Mouse (Mus musculus): ENCODE results near the gene Atp6v1e2. TPM values are rescaled to one million over a fixed set of nuclear protein-coding genes. Genes with fewer than 3 reads are reported as not detected.

The Atp6v1e2 gene
- total and polyA plus RNA-seq, 2 experiments from 2014 or later, result 0.24 TPM; not detected in 1

DNA sequence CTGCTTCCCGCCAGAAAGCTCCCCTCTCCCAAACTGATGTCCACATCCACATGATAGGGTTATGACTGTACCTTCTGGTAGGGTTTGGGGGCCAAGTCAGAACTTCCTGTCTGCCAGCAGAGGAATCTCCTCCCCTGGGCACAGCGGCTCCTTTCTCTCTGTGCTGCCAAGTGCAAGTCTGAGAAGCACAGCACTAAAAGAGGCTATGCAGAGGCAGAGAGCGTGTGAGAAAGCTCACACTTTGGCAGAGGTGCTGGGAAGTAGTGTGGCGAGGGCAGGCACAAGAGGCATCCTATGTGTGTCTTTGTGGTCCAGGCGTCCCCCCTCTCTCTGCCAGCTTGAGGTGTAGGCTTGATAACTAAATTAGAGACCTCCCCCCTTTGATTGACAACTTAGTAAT is 23.3 kb upstream of the Atp6v1e2 start:
- DNase-seq (ENCODE audit: low spot score) (no peak), ATAC-seq (no peak)
- no peaks in the 10 kb centered on the region for H3K9me3 ChIP-seq (ENCODE audit: low read length)
- H3K4me1 ChIP-seq (ENCODE audit: insufficient read depth, low read length), result peaks cover 7% of the 10 kb centered on the region; the same call in 1 of the 2 replicates
- no peak overlapping the region for H3K9ac ChIP-seq (replicated peaks; ENCODE audit: low read length)
- H3K27ac ChIP-seq, result peak overlapping the region; percentile 49; the same call in 1 of the 2 replicates
- no peaks in the 10 kb centered on the region for H3K27me3 ChIP-seq (ENCODE audit: insufficient read depth, low read length)
- TF ChIP-seq CTCF (IDR thresholded peaks at IDR 0.05; ENCODE audit: low read depth), result no peak
- H3K4me3 ChIP-seq (ENCODE audit: low read length), result no peak overlapping the region
- no peak overlapping the region for H3K4me2 ChIP-seq (ENCODE audit: low read depth, low read length)
- H3K36me3 ChIP-seq (ENCODE audit: insufficient read depth, low read length), result no peaks in the 10 kb centered on the region; the same call in 1 of the 2 replicates
- WGBS, result 48% methylated on average over 5 of the region's 5 CpGs

DNA sequence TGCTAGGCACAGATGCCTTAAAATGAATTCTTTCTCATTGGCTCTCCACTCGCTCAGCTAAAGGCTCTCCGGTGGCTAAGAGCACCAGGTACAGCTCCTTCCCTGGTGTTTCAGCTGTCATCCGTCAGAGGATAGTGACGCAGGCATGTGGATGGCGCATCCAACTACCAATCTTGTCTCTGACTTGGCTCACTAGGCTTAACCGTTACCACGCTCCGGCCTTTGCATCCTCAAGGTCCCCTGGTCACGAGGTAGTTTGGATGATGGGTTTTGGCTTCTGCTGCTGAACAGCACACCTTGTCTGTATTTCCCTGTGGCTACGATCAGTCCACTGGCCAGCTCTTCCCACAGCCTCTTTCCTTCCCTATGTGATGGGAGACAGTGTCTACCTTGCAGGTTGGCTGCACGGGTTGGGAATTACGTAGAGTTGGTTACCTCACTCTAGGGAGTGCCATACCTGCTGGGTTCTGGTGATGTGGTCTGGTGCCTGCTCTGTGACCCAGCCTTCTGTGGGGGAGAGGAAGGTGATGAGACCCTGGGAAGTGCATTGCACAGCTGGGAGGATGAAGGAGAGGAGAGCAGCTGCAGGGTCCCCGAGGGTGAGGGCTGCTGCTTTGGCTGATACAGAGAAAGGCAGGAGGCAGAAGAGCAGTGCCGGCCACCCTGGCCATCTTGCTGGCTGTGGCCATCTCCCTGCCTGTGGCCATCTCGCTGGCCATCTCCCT is 22.5 kb upstream of the Atp6v1e2 start:
- WGBS, result 90% methylated on average over 15 of the region's 15 CpGs
- Histone ChIP-seq H3K9me3 (ENCODE audit: low read length) (no peaks in the 10 kb centered on the region), H3K9ac (replicated peaks; ENCODE audit: low read length) (no peak overlapping the region), H3K27me3 (ENCODE audit: insufficient read depth, low read length) (no peaks in the 10 kb centered on the region), H3K4me1 (ENCODE audit: insufficient read depth, low read length) (peaks cover 9% of the 10 kb centered on the region; the same call in 1 of the 2 replicates), H3K4me3 (ENCODE audit: low read length) (no peak overlapping the region), H3K36me3 (ENCODE audit: insufficient read depth, low read length) (no peaks in the 10 kb centered on the region; the same call in 1 of the 2 replicates), H3K4me2 (ENCODE audit: low read depth, low read length) (no peak overlapping the region), H3K27ac (peak overlapping the region; percentile 49; the same call in 1 of the 2 replicates)
- ATAC-seq, result no peak
- no peak for TF ChIP-seq CTCF (IDR thresholded peaks at IDR 0.05; ENCODE audit: low read depth)
- no peak for DNase-seq (ENCODE audit: low spot score)

DNA sequence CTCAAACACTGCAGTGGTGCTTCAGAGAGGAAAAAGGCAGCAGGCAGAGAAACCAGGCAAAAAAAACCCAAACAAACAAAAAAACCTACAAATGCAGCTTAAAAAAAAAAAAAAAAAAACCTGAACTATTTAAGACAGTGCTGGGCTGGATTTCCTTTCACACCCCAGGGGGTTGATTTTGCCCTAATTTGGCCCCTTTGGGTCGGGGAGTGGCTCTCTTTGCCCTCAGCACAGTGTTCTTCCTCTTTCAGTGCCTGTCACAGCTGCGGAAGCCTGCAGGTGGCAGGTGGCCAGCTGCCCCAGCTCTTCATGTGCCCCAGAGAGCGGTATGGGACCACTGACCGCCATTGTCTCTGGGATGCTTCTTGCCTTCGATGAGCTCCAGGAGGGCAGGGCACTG is 21.9 kb upstream of the Atp6v1e2 start:
- Histone ChIP-seq H3K4me1 (ENCODE audit: insufficient read depth, low read length) (peaks cover 13% of the 10 kb centered on the region), H3K4me2 (ENCODE audit: low read depth, low read length) (no peak overlapping the region), H3K9me3 (ENCODE audit: low read length) (no peaks in the 10 kb centered on the region), H3K4me3 (ENCODE audit: low read length) (no peak overlapping the region), H3K27ac (no peak overlapping the region), H3K9ac (replicated peaks; ENCODE audit: low read length) (no peak overlapping the region), H3K36me3 (ENCODE audit: insufficient read depth, low read length) (no peaks in the 10 kb centered on the region; the same call in 1 of the 2 replicates), H3K27me3 (ENCODE audit: insufficient read depth, low read length) (no peaks in the 10 kb centered on the region)
- ATAC-seq, result no peak
- DNase-seq (ENCODE audit: low spot score), result no peak
- WGBS, result 31% methylated on average over 5 of the region's 5 CpGs
- 0 out of 2 replicates have a peak, but pooled peaks have one; percentile 9 for TF ChIP-seq CTCF (IDR thresholded peaks at IDR 0.05; ENCODE audit: low read depth)

DNA sequence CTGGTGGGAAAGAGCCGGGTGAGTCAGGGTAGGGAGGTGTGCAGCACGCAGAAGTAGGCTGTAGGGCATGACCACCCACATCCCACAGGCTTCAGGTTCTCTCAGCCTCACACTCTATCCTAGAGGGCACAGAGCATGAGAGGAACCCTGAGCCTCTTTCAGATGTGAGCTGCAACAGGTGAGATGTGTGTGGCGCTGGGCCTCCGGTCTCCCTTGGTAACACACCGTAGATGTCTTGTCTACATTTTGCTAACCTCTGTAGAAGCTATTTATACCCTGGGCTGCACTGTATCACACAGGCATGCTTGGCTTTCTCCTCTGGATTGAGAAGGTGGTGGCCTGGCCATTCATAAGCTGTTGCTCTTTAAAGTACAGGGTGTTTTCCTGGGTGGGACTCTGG is 20.9 kb upstream of the Atp6v1e2 start:
- ATAC-seq (no peak), DNase-seq (ENCODE audit: low spot score) (no peak)
- Histone ChIP-seq H3K4me3 (ENCODE audit: low read length) (no peak overlapping the region), H3K27ac (no peak overlapping the region), H3K36me3 (ENCODE audit: insufficient read depth, low read length) (no peaks in the 10 kb centered on the region; the same call in 1 of the 2 replicates), H3K27me3 (ENCODE audit: insufficient read depth, low read length) (no peaks in the 10 kb centered on the region), H3K9me3 (ENCODE audit: low read length) (no peaks in the 10 kb centered on the region), H3K9ac (replicated peaks; ENCODE audit: low read length) (no peak overlapping the region), H3K4me1 (ENCODE audit: insufficient read depth, low read length) (peaks cover 20% of the 10 kb centered on the region), H3K4me2 (ENCODE audit: low read depth, low read length) (no peak overlapping the region)
- 92% methylated on average over 5 of the region's 5 CpGs for WGBS
- TF ChIP-seq CTCF (IDR thresholded peaks at IDR 0.05; ENCODE audit: low read depth), result no peak

DNA sequence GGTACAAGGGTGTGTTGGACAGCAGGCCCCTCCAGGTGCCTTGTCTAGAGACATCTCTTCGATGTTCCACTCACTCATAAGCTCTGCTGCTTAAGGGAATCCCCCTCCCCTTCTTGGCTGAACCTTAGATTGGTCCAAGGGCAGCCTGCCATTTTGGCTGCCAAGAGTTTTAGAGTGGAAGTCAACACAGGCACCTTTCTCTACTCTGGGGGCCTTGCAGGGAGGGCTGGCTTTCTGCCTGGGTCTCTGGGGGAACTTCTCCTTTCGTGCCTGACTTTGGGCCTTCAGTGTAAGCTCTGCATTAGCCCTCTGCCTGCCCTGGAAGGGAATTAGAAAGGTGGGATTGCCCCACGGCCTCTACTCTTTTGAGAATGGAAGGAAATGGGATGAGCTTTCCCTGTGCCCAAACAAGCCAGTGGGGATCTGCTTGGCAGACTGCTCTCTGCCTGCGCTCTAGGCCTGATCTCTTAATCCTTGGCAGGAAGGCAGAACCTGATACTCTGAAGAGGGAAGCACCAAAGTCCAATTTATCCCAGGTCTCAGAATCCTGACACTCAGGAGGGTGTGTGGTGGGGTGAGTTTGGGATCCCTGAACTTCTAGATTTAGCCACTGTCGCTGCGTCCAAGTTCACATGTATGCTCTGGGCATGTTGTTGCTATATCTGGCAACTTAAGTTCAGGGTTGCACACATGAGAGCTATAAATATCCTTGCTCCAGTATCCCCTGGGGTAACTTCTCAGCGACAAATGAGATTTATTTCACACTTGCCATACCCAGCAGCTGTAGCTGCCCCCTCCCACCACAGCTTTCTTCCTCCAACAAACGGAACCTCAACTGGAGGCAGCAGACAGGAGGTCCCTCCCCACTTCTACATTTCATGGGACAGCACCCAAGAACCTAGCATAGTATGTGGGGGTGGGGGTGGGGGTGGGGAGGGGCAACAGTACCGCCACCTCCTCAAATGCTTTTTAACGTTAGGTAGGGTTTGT is 20.1 kb upstream of the Atp6v1e2 start:
- no peak overlapping the region for H3K9ac ChIP-seq (replicated peaks; ENCODE audit: low read length)
- H3K9me3 ChIP-seq (ENCODE audit: low read length), result no peaks in the 10 kb centered on the region
- H3K27me3 ChIP-seq (ENCODE audit: insufficient read depth, low read length), result no peaks in the 10 kb centered on the region
- peaks cover 20% of the 10 kb centered on the region for H3K4me1 ChIP-seq (ENCODE audit: insufficient read depth, low read length)
- H3K36me3 ChIP-seq (ENCODE audit: insufficient read depth, low read length), result no peaks in the 10 kb centered on the region; the same call in 1 of the 2 replicates
- ATAC-seq (no peak), DNase-seq (ENCODE audit: low spot score) (peak; percentile 80)
- 64% methylated on average over 10 of the region's 10 CpGs for WGBS
- TF ChIP-seq CTCF (IDR thresholded peaks at IDR 0.05; ENCODE audit: low read depth), result no peak
- H3K4me3 ChIP-seq (ENCODE audit: low read length), result no peak overlapping the region
- peak overlapping the region; percentile 17; the same call in 1 of the 2 replicates for H3K27ac ChIP-seq
- H3K4me2 ChIP-seq (ENCODE audit: low read depth, low read length), result no peak overlapping the region

DNA sequence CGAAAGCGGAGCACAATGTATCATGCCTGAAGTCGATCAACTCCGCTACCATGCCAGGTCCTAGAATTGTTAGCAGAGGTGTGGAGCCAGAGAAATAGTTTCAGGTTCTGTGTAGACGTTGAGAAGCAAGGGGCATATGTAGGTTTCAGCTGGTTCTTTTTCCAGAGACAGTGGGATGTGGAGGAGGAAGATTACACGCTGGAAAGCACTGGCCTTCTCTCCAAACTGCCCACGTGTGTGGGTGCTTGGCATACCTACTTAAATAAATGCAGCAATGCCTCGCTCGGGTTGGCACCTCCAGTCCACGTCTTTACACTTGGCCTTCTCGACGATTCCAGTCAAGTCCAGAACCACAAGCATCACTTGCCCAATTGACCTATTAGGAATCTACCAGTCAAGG is 19.4 kb upstream of the Atp6v1e2 start:
- ATAC-seq (no peak), DNase-seq (ENCODE audit: low spot score) (no peak)
- H3K27ac ChIP-seq, result no peak overlapping the region
- no peaks in the 10 kb centered on the region; the same call in 1 of the 2 replicates for H3K36me3 ChIP-seq (ENCODE audit: insufficient read depth, low read length)
- WGBS, result 86% methylated on average over 12 of the region's 12 CpGs
- H3K4me2 ChIP-seq (ENCODE audit: low read depth, low read length), result no peak overlapping the region
- no peak overlapping the region for H3K9ac ChIP-seq (replicated peaks; ENCODE audit: low read length)
- peaks cover 21% of the 10 kb centered on the region for H3K4me1 ChIP-seq (ENCODE audit: insufficient read depth, low read length)
- H3K9me3 ChIP-seq (ENCODE audit: low read length), result no peaks in the 10 kb centered on the region
- H3K27me3 ChIP-seq (ENCODE audit: insufficient read depth, low read length), result no peaks in the 10 kb centered on the region
- TF ChIP-seq CTCF (IDR thresholded peaks at IDR 0.05; ENCODE audit: low read depth), result no peak
- no peak overlapping the region for H3K4me3 ChIP-seq (ENCODE audit: low read length)
